Mouse (Mus musculus) cortical plate, adult 2 months (tissue): ENCODE data around the gene Tmem178b.

Experiments
- CTCF ChIP-seq: fragments of 200-500 bp; IDR thresholded peaks from 2 replicates; pipeline ENCODE4 v1.5.1; 2011; ENCODE audit warnings: mild to moderate bottlenecking, control low read depth, low read length; ENCODE audit not compliant: insufficient read depth; ENCODE audit errors: extremely low read depth
- POLR2A ChIP-seq: fragments of 200-500 bp; IDR thresholded peaks from 2 replicates; pipeline ENCODE4 v1.6.1; 2011; ENCODE audit warnings: mild to moderate bottlenecking, low read length, control low read depth; ENCODE audit not compliant: insufficient read depth; ENCODE audit errors: extremely low read depth

DNA sequence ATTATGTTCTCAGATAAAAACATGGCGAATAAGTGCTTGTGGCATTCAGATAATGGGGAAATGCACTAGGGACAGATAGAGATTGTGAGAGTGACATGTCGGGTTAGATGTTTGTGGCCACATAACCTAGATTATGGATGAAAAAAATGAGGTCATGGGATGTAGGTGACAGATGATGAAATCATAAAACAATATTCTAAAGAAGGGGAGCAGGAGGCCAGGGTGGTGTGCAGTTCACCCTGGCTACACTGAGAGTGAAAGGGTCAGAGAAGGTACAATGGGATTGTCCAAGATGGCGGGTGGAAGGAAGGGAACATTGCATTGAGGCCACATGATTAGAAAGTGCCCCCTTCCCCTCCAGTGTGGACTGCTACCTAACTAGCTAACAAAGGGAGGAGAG, 160.9 kb downstream of the Tmem178b start:
- TF ChIP-seq CTCF (no peak), POLR2A (no peak)
